Mouse (Mus musculus): ENCODE measurements at regions not wholly inside any gene's neighbourhood (a gene's known extent, or its start where the extent isn't known, plus 50 kb on each side); places are given as distances from the start of the nearest gene placed in this dataset.

DNA sequence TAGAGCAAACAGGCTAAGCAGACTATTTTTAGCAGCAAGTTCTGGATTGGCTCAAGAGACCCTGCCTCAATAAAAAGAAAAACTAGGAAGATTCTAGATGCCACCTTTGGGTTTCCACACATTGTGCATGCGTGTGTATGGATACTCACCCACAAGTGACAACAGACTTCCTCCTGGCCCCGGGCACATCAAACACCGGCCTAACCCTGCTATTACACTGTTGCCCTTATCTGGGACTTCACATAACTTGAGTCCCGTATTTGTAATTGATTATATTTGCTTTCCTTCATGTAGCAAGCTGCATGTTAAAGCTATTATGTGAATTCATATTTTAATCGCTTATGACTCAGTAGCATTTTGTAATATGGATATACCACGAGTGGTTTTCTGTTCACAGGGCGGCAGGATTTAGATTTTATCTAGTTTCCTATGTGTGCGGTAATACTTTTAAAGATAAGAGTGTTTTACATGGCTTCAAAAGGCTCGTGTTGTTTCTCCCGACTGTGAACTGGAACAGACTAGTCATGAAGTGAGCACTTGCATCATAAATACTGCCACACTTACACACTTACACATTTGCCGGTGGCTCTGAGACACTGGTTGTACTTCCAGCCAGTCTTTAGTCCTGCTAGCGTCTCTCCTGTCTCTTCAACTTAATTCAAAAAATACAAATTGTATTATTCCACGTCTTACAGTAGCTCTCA lies 123.4 kb downstream of the Pja2 start:
- 52% methylated on average over 13 of the region's 13 CpGs for WGBS
- ATAC-seq (ENCODE audit: low FRiP score, low TSS enrichment) (peak; percentile 89), DNase-seq (ENCODE audit: low spot score) (peak; percentile 66)
- H3K9ac ChIP-seq (ENCODE audit: low read length) = no peak overlapping the region
- H3K4me1 ChIP-seq (replicated peaks; ENCODE audit: control insufficient read depth, insufficient read depth) = no peaks in the 10 kb centered on the region; the same call in 1 of the 2 replicates
- H3K36me3 ChIP-seq (ENCODE audit: control insufficient read depth, insufficient read depth, low read length) = no peaks in the 10 kb centered on the region
- H3K4me2 ChIP-seq (replicated peaks; ENCODE audit: low read depth) = no peak overlapping the region
- H3K27ac ChIP-seq (replicated peaks) = no peak overlapping the region
- H3K4me3 ChIP-seq (ENCODE audit: low read depth, low read length) = no peak overlapping the region
- TF ChIP-seq EP300 (optimal IDR thresholded peaks at IDR 0.05) (peak; percentile 84), CTCF (IDR thresholded peaks at IDR 0.05; ENCODE audit: low read depth) (no peak)
- H3K27me3 ChIP-seq (ENCODE audit: control insufficient read depth, insufficient read depth, low read length) = no peaks in the 10 kb centered on the region
- H3K9me3 ChIP-seq (ENCODE audit: control insufficient read depth, low read length) = no peaks in the 10 kb centered on the region

- Histone ChIP-seq H3K9me3 (ENCODE audit: control insufficient read depth, low read length) (no peaks in the 10 kb centered on the region), H3K4me2 (replicated peaks; ENCODE audit: low read depth) (no peak overlapping the region), H3K4me1 (replicated peaks; ENCODE audit: control insufficient read depth, insufficient read depth) (no peaks in the 10 kb centered on the region; the same call in 1 of the 2 replicates), H3K27me3 (ENCODE audit: control insufficient read depth, insufficient read depth, low read length) (no peaks in the 10 kb centered on the region), H3K36me3 (ENCODE audit: control insufficient read depth, insufficient read depth, low read length) (no peaks in the 10 kb centered on the region), H3K9ac (ENCODE audit: low read length) (no peak overlapping the region), H3K27ac (replicated peaks) (no peak overlapping the region), H3K4me3 (ENCODE audit: low read depth, low read length) (no peak overlapping the region)
- DNase-seq (ENCODE audit: low spot score) (peak; percentile 21), ATAC-seq (ENCODE audit: low FRiP score, low TSS enrichment) (peak; percentile 6)
- no peak for TF ChIP-seq EP300 (optimal IDR thresholded peaks at IDR 0.05)
- TF ChIP-seq CTCF (IDR thresholded peaks at IDR 0.05; ENCODE audit: low read depth) = no peak
- WGBS = 56% methylated on average over 14 of the region's 14 CpGs
These were observed 125.5 kb downstream of the Pja2 start for GRCm38 (mm10) chr17:64206196-64206718.

DNA sequence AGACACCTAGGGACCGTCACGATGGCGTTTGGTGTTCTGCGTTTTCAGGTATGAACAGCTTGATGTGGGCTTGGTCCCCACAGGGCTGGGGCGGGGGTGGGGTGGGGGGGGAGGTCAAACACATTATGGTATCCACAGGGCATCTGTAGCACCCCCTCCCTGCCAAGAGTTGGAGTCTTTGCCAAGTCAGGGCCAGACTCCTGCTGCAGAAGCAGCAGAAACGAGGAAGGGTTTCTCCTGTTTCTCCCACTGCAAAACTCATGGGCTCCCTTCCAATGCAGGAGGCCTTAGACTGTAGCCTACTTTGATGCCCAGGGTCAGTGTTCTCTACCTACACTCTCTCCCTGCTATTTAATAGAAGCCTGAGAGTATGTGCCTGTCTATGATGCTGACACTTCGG lies 128.1 kb downstream of the Pja2 start:
- H3K27me3 ChIP-seq (ENCODE audit: control insufficient read depth, insufficient read depth, low read length) = no peaks in the 10 kb centered on the region
- H3K4me3 ChIP-seq (ENCODE audit: low read depth, low read length) = no peak overlapping the region
- H3K9me3 ChIP-seq (ENCODE audit: control insufficient read depth, low read length) = no peaks in the 10 kb centered on the region
- no peak for TF ChIP-seq EP300 (optimal IDR thresholded peaks at IDR 0.05)
- no peak for TF ChIP-seq CTCF (IDR thresholded peaks at IDR 0.05; ENCODE audit: low read depth)
- ATAC-seq (ENCODE audit: low FRiP score, low TSS enrichment) (no peak), DNase-seq (ENCODE audit: low spot score) (no peak)
- no peak overlapping the region for H3K4me2 ChIP-seq (replicated peaks; ENCODE audit: low read depth)
- no peak overlapping the region for H3K9ac ChIP-seq (ENCODE audit: low read length)
- H3K4me1 ChIP-seq (replicated peaks; ENCODE audit: control insufficient read depth, insufficient read depth) = no peaks in the 10 kb centered on the region
- WGBS = 58% methylated on average over 7 of the region's 7 CpGs
- H3K27ac ChIP-seq (replicated peaks) = no peak overlapping the region
- no peaks in the 10 kb centered on the region for H3K36me3 ChIP-seq (ENCODE audit: control insufficient read depth, insufficient read depth, low read length)

DNA sequence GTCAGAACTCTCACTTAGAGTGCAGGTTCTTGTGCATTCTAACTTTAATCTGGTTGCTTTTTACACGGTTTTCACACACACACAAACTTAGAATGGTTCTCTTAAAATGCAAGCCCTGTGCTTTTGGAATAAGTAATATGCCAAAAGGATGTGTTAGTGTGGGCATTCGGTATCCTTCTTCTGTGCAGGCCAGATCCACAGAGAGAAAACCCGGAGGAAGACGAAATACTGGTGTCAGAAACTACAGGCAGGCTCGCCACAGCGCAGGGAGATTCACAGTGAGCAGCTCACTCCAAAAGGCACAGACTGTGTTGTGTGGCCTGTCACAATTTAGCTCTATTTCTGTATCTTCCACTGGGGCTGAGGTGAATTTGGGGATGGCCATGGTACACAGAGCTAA lies 129.5 kb downstream of the Pja2 start:
- TF ChIP-seq EP300 (optimal IDR thresholded peaks at IDR 0.05) = no peak
- Histone ChIP-seq H3K4me3 (ENCODE audit: low read depth, low read length) (no peak overlapping the region), H3K9me3 (ENCODE audit: control insufficient read depth, low read length) (no peaks in the 10 kb centered on the region), H3K9ac (ENCODE audit: low read length) (no peak overlapping the region), H3K4me2 (replicated peaks; ENCODE audit: low read depth) (no peak overlapping the region), H3K27ac (replicated peaks) (no peak overlapping the region), H3K27me3 (ENCODE audit: control insufficient read depth, insufficient read depth, low read length) (no peaks in the 10 kb centered on the region), H3K4me1 (replicated peaks; ENCODE audit: control insufficient read depth, insufficient read depth) (no peaks in the 10 kb centered on the region), H3K36me3 (ENCODE audit: control insufficient read depth, insufficient read depth, low read length) (no peaks in the 10 kb centered on the region)
- WGBS = 84% methylated on average over 6 of the region's 6 CpGs
- ATAC-seq (ENCODE audit: low FRiP score, low TSS enrichment) = no peak
- no peak for DNase-seq (ENCODE audit: low spot score)

GRCm38 (mm10) chr17:64201609-64202008 lies 130.1 kb downstream of the Pja2 start:
- no peak overlapping the region for H3K4me2 ChIP-seq (replicated peaks; ENCODE audit: low read depth)
- H3K27me3 ChIP-seq (ENCODE audit: control insufficient read depth, insufficient read depth, low read length) = no peaks in the 10 kb centered on the region
- DNase-seq (ENCODE audit: low spot score) (no peak), ATAC-seq (ENCODE audit: low FRiP score, low TSS enrichment) (no peak)
- TF ChIP-seq EP300 (optimal IDR thresholded peaks at IDR 0.05) (no peak), CTCF (IDR thresholded peaks at IDR 0.05; ENCODE audit: low read depth) (no peak)
- H3K36me3 ChIP-seq (ENCODE audit: control insufficient read depth, insufficient read depth, low read length) = no peaks in the 10 kb centered on the region
- no peak overlapping the region for H3K4me3 ChIP-seq (ENCODE audit: low read depth, low read length)
- WGBS = 96% methylated on average over 5 of the region's 5 CpGs
- H3K9ac ChIP-seq (ENCODE audit: low read length) = no peak overlapping the region
- no peak overlapping the region for H3K27ac ChIP-seq (replicated peaks)
- no peaks in the 10 kb centered on the region for H3K9me3 ChIP-seq (ENCODE audit: control insufficient read depth, low read length)
- H3K4me1 ChIP-seq (replicated peaks; ENCODE audit: control insufficient read depth, insufficient read depth) = no peaks in the 10 kb centered on the region

DNA sequence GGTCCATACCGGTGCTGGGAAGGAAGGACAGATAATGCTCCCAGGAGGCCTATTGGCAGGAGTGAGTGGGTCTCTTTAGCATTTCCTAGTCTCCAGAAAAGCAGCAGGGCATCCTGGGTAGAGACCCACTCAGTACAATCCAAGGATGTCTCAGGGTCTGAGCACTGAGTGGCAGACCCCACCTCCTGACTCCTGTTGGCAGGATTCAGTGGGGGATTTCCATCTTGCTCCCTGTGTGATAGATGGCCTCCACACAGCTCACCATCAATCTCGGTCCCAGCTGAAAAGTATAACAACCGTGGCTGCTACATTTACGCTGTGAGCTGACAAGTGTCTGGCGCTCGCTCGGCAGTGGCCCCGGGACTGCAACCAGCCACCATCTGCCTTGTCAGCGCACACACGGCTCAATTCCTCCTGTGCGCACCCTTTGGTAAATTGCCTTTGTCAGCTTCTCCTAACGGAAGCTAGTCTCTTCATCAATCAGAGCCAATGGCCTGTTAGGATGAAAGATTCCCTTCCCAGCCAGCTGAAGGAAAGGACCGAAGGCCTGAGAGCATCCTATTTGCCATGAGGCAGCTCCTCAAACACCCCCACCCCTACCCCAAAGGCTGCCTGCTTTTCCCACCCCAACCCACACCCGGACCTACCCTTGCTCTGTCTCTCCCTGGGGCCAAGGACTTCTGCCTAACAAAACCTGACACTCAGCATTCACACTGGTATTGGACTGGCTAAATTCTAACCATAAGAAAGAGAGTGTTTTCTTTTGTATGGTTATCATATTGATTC lies 131.4 kb downstream of the Pja2 start:
- Histone ChIP-seq H3K36me3 (ENCODE audit: control insufficient read depth, insufficient read depth, low read length) (no peaks in the 10 kb centered on the region), H3K4me3 (ENCODE audit: low read depth, low read length) (no peak overlapping the region), H3K4me1 (replicated peaks; ENCODE audit: control insufficient read depth, insufficient read depth) (no peaks in the 10 kb centered on the region), H3K27ac (replicated peaks) (no peak overlapping the region), H3K27me3 (ENCODE audit: control insufficient read depth, insufficient read depth, low read length) (no peaks in the 10 kb centered on the region), H3K9ac (ENCODE audit: low read length) (no peak overlapping the region), H3K9me3 (ENCODE audit: control insufficient read depth, low read length) (no peaks in the 10 kb centered on the region), H3K4me2 (replicated peaks; ENCODE audit: low read depth) (no peak overlapping the region)
- ATAC-seq (ENCODE audit: low FRiP score, low TSS enrichment) = no peak
- TF ChIP-seq CTCF (IDR thresholded peaks at IDR 0.05; ENCODE audit: low read depth) = no peak
- TF ChIP-seq EP300 (optimal IDR thresholded peaks at IDR 0.05) = no peak
- no peak for DNase-seq (ENCODE audit: low spot score)
- 53% methylated on average over 14 of the region's 14 CpGs for WGBS

Data from stomach, postnatal 0 days (tissue).